Mouse (Mus musculus): Measurements from ENCODE around the gene Map2k1.

Map2k1 gene

GRCm38 (mm10) chr9:64249371-64249770 lies 4.1 kb downstream of the Map2k1 start:
- DNase-seq (ENCODE audit: low spot score), result no peak

GRCm38 (mm10) chr9:64242381-64242831 lies 11.0 kb downstream of the Map2k1 start:
- DNase-seq (ENCODE audit: low spot score), result no peak

DNA sequence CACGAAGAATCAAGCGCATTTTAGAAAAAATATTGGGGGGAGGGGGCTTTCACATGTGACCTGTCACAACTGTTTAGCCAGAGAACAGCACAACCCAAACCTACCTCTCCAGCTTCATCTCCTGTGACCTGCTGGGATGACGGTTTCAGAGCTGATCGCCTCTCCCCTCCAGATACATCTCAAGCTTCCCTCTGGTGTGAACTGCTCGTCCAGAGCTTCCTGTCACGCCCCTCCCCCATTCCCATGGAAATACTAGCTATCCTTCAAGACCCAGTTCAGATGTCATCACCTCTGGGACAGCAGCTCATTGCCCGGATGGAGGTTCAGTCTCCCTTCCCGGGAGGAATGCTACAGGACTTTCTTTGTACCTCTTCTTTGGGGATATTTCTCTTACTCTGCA lies 12.8 kb downstream of the Map2k1 start:
- no peak for DNase-seq (ENCODE audit: low spot score)

DNA sequence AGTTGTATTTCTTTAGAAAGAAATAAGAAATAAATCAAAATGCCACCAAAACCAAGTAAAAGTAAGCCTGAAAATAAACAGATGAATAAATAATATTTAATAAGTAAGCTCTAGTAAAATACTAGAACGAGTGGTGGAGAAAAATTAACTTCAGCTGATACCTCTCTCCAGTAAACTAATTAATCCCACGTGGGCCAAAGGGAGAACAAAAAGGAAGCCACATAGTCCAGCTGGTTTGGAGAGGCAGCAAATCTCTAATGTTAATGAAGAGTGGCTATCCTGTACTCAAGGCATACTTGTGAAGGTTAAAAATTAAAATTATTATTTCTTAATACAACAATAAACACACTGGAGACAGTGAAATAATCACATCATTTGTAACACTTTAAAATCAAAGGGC lies 13.3 kb downstream of the Map2k1 start:
- DNase-seq (ENCODE audit: low spot score), result no peak

GRCm38 (mm10) chr9:64236056-64236455 lies 17.4 kb downstream of the Map2k1 start:
- no peak for DNase-seq (ENCODE audit: low spot score)

- no peak for DNase-seq (ENCODE audit: low spot score)
Measured at GRCm38 (mm10) chr9:64234768-64235435, 18.5 kb downstream of the Map2k1 start, which contains the start of gene Uchl4. TSS of gene Uchl4 (plus strand) at chr9:64235201.

GRCm38 (mm10) chr9:64233656-64234055 lies 19.8 kb downstream of the Map2k1 start:
- DNase-seq (ENCODE audit: low spot score), result no peak

DNA sequence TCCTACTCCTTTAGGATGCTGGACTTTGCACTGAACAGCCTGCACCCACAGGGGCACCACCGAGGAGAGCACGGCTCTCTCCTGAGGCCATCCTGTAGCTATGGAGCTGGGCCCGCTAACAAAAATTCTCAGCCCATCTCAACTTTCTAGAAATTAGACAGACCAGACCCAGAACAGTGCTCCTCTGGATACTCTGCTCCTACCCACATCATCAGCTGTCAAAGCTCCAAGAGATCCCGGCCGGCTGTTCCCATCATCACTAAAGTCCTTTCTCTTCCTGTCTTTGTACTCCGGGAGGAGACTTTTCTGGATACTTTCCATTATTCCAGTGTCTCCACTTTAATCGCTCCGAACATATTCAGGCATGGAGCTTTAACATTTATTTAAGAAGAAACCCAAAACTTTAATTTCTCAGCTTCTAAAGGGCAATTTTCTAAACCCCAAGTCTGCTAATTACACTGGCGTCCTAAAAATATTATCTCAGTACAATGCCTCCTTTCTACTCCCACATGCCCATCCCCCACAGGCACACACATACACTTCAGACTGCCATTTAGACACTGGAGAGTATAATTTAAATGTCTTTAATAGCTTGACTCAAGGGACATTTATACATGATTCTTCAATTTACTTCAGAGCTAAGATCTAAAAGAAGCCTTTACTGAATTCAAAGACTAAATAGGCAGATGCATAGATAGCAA lies 21.0 kb downstream of the Map2k1 start:
- DNase-seq (ENCODE audit: low spot score), result peak; percentile 53

DNA sequence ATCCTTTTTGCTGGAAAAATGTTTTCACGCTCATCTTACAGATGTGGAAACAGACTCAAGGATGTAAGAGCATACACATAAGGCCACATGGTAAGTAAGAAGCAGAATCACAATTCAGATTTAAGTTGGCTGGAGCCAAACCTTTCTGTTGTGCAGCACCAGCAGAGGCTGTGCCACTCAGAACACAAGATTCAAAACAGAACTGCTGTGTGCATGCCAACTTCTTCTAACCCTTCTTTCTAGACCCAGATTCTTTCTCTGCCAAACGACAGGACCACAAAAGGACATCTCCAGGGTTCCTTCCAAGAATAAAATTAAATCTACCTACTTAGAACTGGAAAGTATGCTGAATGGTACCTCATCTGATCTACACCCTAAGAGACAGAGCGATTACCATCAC lies 21.8 kb downstream of the Map2k1 start:
- DNase-seq (ENCODE audit: low spot score), result no peak

DNA sequence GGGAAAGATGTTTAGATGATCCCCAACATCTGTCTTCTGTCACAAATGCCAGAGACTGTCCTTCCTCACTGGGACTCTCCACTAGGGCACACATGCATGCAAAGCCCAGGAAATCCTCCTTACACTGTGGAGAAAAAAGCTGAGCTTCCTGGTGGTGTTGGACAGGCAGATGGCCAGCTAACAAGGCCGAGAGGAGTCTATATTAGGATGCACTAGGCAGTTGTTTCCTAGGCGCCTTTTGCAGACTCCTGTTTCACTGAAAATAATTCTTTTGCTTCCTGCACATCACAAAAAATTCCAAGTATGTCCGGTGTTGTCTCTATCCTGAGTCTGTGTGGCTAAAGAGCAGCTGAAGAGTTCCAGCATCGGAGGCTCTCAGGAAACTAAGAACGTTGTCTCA lies 22.3 kb downstream of the Map2k1 start:
- DNase-seq (ENCODE audit: low spot score), result no peak

DNA sequence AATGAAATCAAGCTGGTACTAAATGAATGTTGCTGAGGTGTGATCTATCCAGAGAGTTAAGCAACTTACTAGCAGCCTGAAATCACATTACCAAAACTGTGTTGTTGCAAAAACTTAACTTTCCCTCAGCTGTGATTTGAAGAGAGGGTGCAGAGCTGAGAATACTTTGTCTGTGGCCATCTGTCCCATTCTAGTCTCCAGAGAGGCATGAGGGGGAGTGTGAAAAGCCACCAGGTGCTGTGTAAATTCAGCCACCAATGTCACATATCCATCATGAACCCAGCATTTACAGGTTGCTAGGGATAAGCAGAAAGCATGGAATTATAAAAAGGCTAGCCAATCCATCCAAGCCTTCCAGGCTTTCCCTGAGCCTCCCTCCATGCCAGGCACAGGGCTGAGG lies 24.5 kb downstream of the Map2k1 start:
- DNase-seq (ENCODE audit: low spot score), result no peak

DNA sequence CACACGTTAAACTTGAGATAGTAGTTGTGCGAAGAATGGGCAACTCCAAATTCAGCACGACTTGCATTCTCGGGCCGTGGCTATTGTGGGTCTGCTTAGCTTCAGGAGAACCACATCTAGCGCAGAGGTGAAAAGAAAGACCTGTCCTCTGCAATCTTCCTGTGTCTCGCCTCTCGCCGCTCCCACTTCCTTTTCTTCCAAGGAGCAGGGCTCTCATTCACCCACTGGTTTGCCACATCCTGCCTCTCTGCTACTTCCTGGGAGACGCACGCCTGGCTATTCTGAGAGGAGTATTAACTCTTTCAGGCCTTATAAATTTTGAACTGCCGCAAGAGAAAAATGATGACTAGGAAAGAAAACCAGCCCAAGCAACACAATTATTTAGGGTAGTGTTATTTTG lies 25.7 kb downstream of the Map2k1 start:
- no peak for DNase-seq (ENCODE audit: low spot score)

DNA sequence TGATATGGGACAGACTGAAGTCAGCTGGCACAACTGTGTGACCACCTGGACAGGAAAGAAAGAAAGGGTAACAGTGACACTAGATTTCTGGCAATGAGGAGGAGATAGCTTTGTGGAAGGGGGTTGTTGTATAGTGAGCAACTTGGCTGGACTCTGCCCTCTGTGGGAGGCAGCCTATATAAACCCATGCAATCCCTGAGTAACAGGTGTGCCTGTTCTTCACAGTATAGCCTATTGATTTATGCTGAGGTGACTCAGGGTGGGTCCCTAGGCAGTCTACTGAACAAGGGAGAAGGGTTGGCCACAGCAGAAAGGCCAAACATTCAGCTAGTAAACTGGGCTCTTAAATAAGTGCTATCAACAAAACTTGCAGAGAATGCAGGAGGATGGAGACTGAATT lies 27.6 kb downstream of the Map2k1 start:
- no peak for DNase-seq (ENCODE audit: low spot score)

- DNase-seq (ENCODE audit: low spot score), result no peak
Measured at GRCm38 (mm10) chr9:64222098-64222497, 31.3 kb downstream of the Map2k1 start.

DNA sequence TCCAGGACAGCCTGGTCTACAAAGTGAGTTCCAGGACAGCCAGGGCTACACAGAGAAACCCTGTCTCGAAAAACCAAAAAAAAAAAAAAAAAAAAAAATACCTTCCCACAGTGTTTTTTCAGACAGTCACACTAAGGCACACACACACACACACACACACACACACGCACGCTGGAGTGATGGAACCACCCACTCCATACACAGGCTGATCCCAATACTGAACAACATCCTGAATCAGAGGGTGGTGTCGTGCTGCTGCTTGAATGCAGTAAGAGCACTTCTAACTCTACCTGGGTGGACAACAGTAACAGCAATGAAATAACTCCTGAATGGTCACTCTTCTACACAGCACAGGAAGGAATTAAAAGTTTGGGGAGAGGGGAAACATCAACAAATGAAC lies 32.0 kb downstream of the Map2k1 start:
- DNase-seq (ENCODE audit: low spot score), result no peak

- no peak for DNase-seq (ENCODE audit: low spot score)
Measured at GRCm38 (mm10) chr9:64220603-64221002, 32.8 kb downstream of the Map2k1 start.

DNA sequence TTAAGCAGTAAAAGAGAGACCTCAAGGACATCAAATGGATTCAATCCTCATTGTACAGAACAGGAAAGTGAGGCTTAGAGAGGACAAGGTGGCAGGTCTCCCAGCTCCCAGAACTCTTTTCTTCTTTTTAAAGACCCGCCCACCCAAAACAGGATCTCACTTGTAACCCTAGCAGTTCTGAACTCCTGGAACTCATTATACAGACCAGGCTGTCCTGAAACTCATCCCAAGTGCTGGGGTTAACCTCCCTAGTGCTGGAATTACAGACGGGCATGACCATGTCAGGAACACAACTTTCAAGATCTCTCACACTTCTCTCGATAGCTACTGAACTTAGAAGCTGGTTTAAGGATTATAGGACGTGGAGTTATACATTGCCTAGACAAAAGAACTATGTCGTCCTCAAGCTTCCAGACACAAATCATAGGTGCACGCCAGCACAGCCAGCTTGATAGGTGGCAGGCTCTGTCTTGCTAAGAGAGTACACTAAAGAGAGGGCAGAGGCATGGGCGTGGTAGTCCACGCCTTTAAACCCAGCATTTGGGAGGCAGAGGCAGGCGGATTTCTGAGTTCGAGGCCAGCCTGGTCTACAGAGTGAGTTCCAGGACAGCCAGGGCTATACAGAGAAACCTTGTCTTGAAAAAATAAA lies 33.5 kb downstream of the Map2k1 start:
- DNase-seq (ENCODE audit: low spot score), result no peak

GRCm38 (mm10) chr9:64219305-64219704 lies 34.1 kb downstream of the Map2k1 start:
- no peak for DNase-seq (ENCODE audit: low spot score)

DNA sequence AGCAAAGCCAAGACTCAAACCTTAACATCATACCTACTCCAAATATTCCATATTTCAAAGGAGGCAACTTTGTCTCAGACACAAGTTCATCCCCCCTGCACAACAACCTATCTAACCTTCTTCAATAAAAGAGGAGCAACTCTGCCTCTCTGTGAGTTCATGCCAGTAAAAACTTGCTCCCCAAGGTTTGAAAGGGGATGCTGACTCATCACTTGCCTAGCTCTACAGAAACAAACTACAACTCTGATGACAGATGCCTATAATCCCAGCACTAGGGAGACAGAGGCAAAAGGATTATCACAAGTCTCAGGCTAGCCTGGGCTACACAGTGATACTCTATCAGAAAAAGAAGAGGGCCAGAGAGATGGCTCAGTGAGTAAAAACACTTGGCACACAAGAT lies 35.5 kb downstream of the Map2k1 start:
- DNase-seq (ENCODE audit: low spot score), result no peak

DNA sequence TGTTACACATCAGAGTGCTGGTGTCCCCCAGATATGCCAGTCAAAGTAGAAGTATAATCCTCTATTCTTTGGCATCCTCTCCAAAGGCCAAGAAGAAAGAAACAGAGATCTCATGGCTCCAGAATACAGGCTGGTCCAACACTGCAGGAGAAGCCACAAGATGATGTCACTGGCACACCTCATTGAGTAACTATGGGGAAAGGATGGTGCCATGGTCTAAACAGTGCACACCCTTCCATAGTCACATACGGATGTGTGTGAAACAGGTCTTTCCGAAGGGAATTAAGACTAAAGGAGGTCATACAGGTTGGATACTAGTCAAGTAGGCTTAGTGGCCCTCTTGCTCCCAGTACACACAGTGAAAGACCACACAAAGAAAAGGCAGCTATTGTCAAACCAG lies 36.8 kb downstream of the Map2k1 start:
- DNase-seq (ENCODE audit: low spot score), result no peak

GRCm38 (mm10) chr9:64216090-64216489 lies 37.3 kb downstream of the Map2k1 start:
- DNase-seq (ENCODE audit: low spot score), result no peak

GRCm38 (mm10) chr9:64214452-64214851 lies 39.0 kb downstream of the Map2k1 start:
- no peak for DNase-seq (ENCODE audit: low spot score)

DNA sequence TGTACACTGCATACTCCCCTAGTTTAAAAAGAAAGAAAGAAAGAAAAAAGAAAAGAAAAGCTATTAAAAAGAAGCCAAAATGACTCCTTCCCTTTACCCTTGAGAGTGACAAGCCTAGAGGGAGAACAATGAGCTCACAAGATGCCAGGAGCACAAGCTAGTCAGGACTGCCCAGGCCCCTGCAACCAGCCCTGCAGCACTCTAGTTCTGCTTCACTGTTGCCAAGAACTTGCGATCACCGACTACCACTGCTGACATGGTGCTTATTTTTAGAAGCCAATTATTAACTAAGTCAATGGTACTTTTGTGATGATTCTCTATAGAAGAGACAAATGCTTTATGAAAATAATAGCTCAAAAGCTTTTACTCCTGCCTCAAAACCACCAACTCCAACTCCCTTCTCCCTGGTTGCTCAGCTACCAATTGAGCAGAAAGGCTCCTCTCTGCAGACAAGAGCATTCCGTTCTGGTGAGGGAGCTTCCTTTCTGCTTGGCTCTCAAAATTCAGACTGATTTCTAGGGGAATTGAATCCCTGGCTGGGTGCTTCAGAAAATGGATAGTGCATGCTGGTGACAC lies 45.8 kb downstream of the Map2k1 start:
- no peak for DNase-seq (ENCODE audit: low spot score)

All from testis, postnatal 10 days (tissue).